Mouse (Mus musculus) CH12.LX (cell line): ENCODE data around the gene Ctbp1. TPM values are rescaled to one million over a fixed set of nuclear protein-coding genes. Genes with fewer than 3 reads are reported as not detected.

Source experiments
- DNase-seq: peaks from one replicate; pipeline ENCODE4 v3.0.0-alpha.2; 2013; ENCODE audit errors: extremely low read depth
- H3K27ac ChIP-seq: 2 replicates; pipeline ENCODE4 v1.5.1; 2012; ENCODE audit warnings: low read depth, mild to moderate bottlenecking, control low read depth, moderate library complexity; ENCODE audit not compliant: insufficient read depth
- H3K27me3 ChIP-seq: replicated peaks from 2 replicates; pipeline ENCODE3; 2012; ENCODE audit warnings: inconsistent platforms
- H3K36me3 ChIP-seq, 2 experiments: replicated peaks in 1 of 2; 2 replicates each; pipeline versions ENCODE3 to v1.6.1; 2012; ENCODE audit warnings: inconsistent platforms in 1 of 2, low read length in 1 of 2, mild to moderate bottlenecking in 1 of 2, mixed read lengths in 1 of 2, moderate library complexity in 1 of 2; ENCODE audit not compliant: control insufficient read depth in 1 of 2, insufficient read depth in 1 of 2
- H3K4me1 ChIP-seq, 2 experiments: 2 replicates each; pipeline ENCODE4 v1.6.1; 2012; ENCODE audit warnings: inconsistent platforms in 1 of 2, moderate library complexity in 1 of 2; ENCODE audit not compliant: insufficient read depth in 2 of 2, control insufficient read depth in 1 of 2
- H3K4me2 ChIP-seq: 2 replicates; pipeline ENCODE4 v1.6.1; 2012; ENCODE audit warnings: low read depth, mild to moderate bottlenecking, control low read depth; ENCODE audit not compliant: poor library complexity, insufficient read depth, severe bottlenecking
- H3K4me3 ChIP-seq, 3 experiments: fragments of 150-350 bp in 1 of 3; sonication (generic) in 1 of 3; replicated peaks in 1 of 3; 2 replicates each; pipeline versions ENCODE3 to v1.5.1; 2011 to 2012; ENCODE audit warnings: low read depth in 2 of 3, low read length in 2 of 3, mild to moderate bottlenecking in 2 of 3, moderate library complexity in 2 of 3, control low read depth in 1 of 3, improper control_type of control experiment in 1 of 3, inconsistent platforms in 1 of 3, mixed read lengths in 1 of 3; ENCODE audit not compliant: poor library complexity in 1 of 3
- H3K79me2 ChIP-seq: replicated peaks from 2 replicates; pipeline ENCODE4 v1.6.1; 2012; ENCODE audit warnings: mild to moderate bottlenecking, moderate library complexity; ENCODE audit not compliant: control insufficient read depth, poor library complexity, insufficient read depth, severe bottlenecking; ENCODE audit errors: extremely low read depth
- H3K9ac ChIP-seq: 2 replicates; pipeline ENCODE4 v1.6.1; 2012; ENCODE audit warnings: low read depth, mild to moderate bottlenecking, control low read depth, moderate library complexity; ENCODE audit not compliant: insufficient read depth
- H3K9me3 ChIP-seq: replicated peaks from 2 replicates; pipeline ENCODE3; 2012; ENCODE audit warnings: low read length, inconsistent platforms, mixed read lengths
- BHLHE40 ChIP-seq: IDR thresholded peaks from 2 replicates; pipeline ENCODE4 v1.6.1; 2011; ENCODE audit warnings: mild to moderate bottlenecking, low read depth, low read length, improper control_type of control experiment
- ELF1 ChIP-seq: IDR thresholded peaks from 2 replicates; pipeline ENCODE4 v1.6.1; 2014; ENCODE audit warnings: low read depth, mild to moderate bottlenecking, inconsistent platforms, low read length, improper control_type of control experiment
- MAFK ChIP-seq: IDR thresholded peaks from 2 replicates; pipeline ENCODE4 v1.6.1; 2011; ENCODE audit warnings: low read length, improper control_type of control experiment; ENCODE audit not compliant: insufficient replicate concordance
- MAX ChIP-seq: IDR thresholded peaks from 2 replicates; pipeline ENCODE4 v1.6.1; 2011; ENCODE audit warnings: low read length, improper control_type of control experiment
- MAZ ChIP-seq: IDR thresholded peaks from 2 replicates; pipeline ENCODE4 v1.6.1; 2012; ENCODE audit warnings: low read depth, mild to moderate bottlenecking, inconsistent platforms, low read length, improper control_type of control experiment, moderate library complexity
- MEF2A ChIP-seq: IDR thresholded peaks from 2 replicates; pipeline ENCODE4 v1.6.1; 2014; ENCODE audit warnings: low read depth, mild to moderate bottlenecking, inconsistent platforms, low read length, improper control_type of control experiment, borderline replicate concordance
- PAX5 ChIP-seq: IDR thresholded peaks from 2 replicates; pipeline ENCODE4 v1.6.1; 2012; ENCODE audit warnings: low read length, inconsistent platforms, mixed read lengths
- POLR2A ChIP-seq: IDR thresholded peaks from 2 replicates; pipeline ENCODE4 v1.6.1; 2011; ENCODE audit warnings: low read depth, mild to moderate bottlenecking, improper control_type of control experiment, low read length
- POLR2AphosphoS2 ChIP-seq: IDR thresholded peaks from 2 replicates; pipeline ENCODE4 v1.6.1; 2011; ENCODE audit warnings: low read depth, low read length, improper control_type of control experiment
- RAD21 ChIP-seq: IDR thresholded peaks from 2 replicates; pipeline ENCODE4 v1.6.1; 2011; ENCODE audit warnings: low read depth, mild to moderate bottlenecking, low read length, improper control_type of control experiment, moderate library complexity
- RCOR1 ChIP-seq: conservative IDR thresholded peaks from 2 replicates; pipeline ENCODE4 v1.6.1; 2012; ENCODE audit warnings: low read depth, mild to moderate bottlenecking, inconsistent platforms, low read length, improper control_type of control experiment
- UBTF ChIP-seq: IDR thresholded peaks from 2 replicates; pipeline ENCODE4 v1.6.1; 2012; ENCODE audit warnings: low read depth, mild to moderate bottlenecking, inconsistent platforms, low read length, improper control_type of control experiment, moderate library complexity
- dilution Hi-C: fragments of 300-500 bp; cut with MboI; formaldehyde crosslinking; loops from 2 replicates; pipeline ENCODE4 v1.14.3; 2020; ENCODE audit warnings: low sequenced_read_pairs; ENCODE audit not compliant: extremely low pct_unique_long_range_greater_than_20kb, extremely low pct_ligation_motif_present
- in situ Hi-C: fragments of 300-500 bp; cut with MboI; formaldehyde crosslinking; loops from 3 replicates; pipeline ENCODE4 v1.14.3; 2019; ENCODE audit warnings: low sequenced_read_pairs, low pct_ligation_motif_present, low pct_unique_long_range_greater_than_20kb, mixed read lengths
- polyA plus RNA-seq: library from polyadenylated mRNA; unstranded; fragments of >175 nt; gene quantifications from 2 replicates; pipeline ENCODE4 v1.2.1, GENCODE M21; 2012; ENCODE audit warnings: low read depth; ENCODE audit not compliant: insufficient read length
- total RNA-seq, 2 experiments: library from RNA; depleted of rRNA; stranded (reverse); fragments of 300-350 nt in 1 of 2; fragments of >200 nt in 1 of 2; gene quantifications; 2 replicates each; pipeline ENCODE4 v1.2.3; 2012 to 2014

The Ctbp1 gene
- total and polyA plus RNA-seq, 3 experiments = 109 to 187 (median 167) TPM

DNA sequence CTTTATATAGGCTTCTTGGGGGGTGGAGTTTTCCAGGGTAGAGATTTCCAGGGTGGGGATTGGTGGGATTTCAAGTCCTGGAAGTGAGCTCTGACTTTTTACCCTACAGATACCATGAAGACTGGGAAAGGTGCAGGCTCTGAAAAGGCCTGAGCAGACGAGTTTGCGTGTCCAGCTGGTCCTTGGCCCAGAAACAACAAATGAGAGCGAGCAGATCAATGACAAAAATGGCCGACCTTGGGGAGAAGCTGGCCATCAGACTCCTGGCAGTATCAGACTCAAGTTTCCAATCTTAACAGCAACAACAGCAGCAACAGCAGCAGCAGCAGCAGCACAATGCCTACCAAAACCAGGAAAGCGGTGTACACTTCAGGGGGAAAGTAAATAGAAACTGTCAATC is 49.1 kb downstream of the Ctbp1 start:
- no peaks in the 10 kb centered on the region for H3K79me2 ChIP-seq
- no peak overlapping the region for H3K9ac ChIP-seq
- dilution Hi-C loops = no loop called here
- in situ Hi-C loops = no loop called here
- no peaks in the 10 kb centered on the region for H3K9me3 ChIP-seq
- peaks cover 27% of the 10 kb centered on the region for H3K27me3 ChIP-seq
- H3K4me2 ChIP-seq = no peak overlapping the region
- H3K36me3 ChIP-seq = no peaks in the 10 kb centered on the region
- H3K4me1 ChIP-seq = no peaks in the 10 kb centered on the region
- no peak for DNase-seq
- H3K27ac ChIP-seq = no peak overlapping the region
- no peak overlapping the region for H3K4me3 ChIP-seq
- TF ChIP-seq MEF2A = no peak
- no peak for TF ChIP-seq RAD21
- TF ChIP-seq POLR2AphosphoS2 = no peak
- no peak for TF ChIP-seq MAX
- no peak for TF ChIP-seq UBTF
- TF ChIP-seq RCOR1 = no peak
- TF ChIP-seq ELF1 = no peak
- no peak for TF ChIP-seq POLR2A

DNA sequence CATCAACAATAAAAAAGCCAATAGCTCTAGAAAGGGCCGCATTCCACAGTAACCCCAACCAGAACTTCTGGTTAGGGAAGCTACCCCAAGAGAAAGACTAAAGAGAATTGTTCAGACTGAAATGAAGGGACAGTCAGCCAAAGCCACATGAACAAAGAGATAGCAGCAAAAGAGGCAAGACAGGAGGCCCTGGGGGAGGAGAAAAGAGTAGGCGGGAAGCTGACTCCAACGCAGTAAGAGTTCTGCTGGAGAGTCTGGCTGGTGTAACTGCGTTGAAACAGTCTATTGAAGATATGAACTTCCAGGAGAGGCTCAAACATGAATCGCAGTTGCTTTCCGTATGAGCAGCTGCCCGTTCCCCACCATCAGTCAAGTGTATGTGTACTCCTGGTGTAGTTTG is 50.3 kb downstream of the Ctbp1 start:
- TF ChIP-seq MAZ = no peak
- TF ChIP-seq MAFK = no peak
- TF ChIP-seq BHLHE40 = no peak
- in situ Hi-C loops = no loop called here
- no peak overlapping the region for H3K4me2 ChIP-seq
- H3K27me3 ChIP-seq = peaks cover 20% of the 10 kb centered on the region
- H3K9ac ChIP-seq = no peak overlapping the region
- dilution Hi-C loops = no loop called here
- no peak overlapping the region for H3K4me3 ChIP-seq
- no peaks in the 10 kb centered on the region for H3K36me3 ChIP-seq
- H3K27ac ChIP-seq = no peak overlapping the region
- H3K9me3 ChIP-seq = no peaks in the 10 kb centered on the region
- no peak for DNase-seq
- H3K4me1 ChIP-seq = no peaks in the 10 kb centered on the region
- no peaks in the 10 kb centered on the region for H3K79me2 ChIP-seq

DNA sequence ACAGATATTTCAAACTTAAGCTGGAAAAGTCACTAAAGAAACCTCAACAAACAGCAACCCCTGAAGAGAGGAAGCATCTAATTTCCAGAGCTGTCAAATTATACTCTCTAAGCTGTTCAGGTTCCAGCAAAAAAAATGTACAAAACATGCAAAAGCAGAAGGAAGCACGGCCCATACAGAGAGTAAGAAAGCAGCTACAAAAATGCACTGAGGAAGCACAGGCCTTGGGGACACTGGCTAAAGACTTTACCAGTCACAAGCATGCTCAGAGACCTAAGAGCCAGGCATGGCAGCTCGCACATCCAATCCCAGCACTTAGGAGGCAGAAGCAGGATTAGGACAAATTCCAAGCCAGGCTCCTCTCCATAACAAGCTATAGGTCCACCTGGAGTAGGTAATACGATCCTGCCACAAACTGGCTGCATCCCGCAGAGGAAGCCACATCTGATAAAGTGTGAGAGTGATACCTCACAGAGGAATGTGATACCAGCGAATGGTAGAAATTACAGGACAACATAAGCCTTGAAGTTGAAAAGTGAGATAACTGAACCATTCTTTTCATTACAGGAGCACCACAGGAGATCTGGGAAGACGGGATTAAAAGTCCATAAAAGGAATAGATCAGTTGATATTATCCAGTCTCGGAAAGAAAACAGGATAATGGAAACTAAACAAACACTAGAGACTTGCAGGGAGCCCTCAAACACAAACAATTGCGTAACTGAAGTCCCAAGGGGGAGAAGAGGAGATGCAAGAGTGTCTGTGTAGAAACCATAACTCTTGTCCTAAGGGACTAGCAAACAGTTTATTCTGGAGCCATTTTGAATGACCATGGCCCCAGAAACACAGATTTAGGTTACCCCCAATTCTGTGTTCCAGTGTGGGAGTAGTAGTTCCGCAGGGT is 51.7 kb downstream of the Ctbp1 start:
- TF ChIP-seq PAX5 (no peak), UBTF (no peak)
- no peak for DNase-seq
- Histone ChIP-seq H3K27me3 (peaks cover 19% of the 10 kb centered on the region), H3K9me3 (no peaks in the 10 kb centered on the region), H3K4me3 (no peak overlapping the region), H3K4me1 (no peaks in the 10 kb centered on the region), H3K9ac (no peak overlapping the region), H3K27ac (no peak overlapping the region), H3K36me3 (no peaks in the 10 kb centered on the region), H3K79me2 (no peaks in the 10 kb centered on the region), H3K4me2 (no peak overlapping the region)
- in situ Hi-C loops = no loop called here
- dilution Hi-C loops = no loop called here
